Mouse (Mus musculus): ENCODE data around the gene Frmpd1. TPM values are rescaled to one million over a fixed set of nuclear protein-coding genes. Genes with fewer than 3 reads are reported as not detected.

The Frmpd1 gene
- total and polyA plus RNA-seq, 3 experiments = not detected

GRCm38 (mm10) chr4:45320159-45320816 is 135.6 kb downstream of the Frmpd1 start (continued):
- TF ChIP-seq E2F4 (IDR thresholded peaks at IDR 0.05; ENCODE audit: insufficient replicate concordance, low read depth, low read length) = no peak
- no peak for TF ChIP-seq CTCF (conservative IDR thresholded peaks at IDR 0.05 in 1 of 2, IDR thresholded peaks at IDR 0.05 in 1 of 2; ENCODE audit: low read depth in 2 of 2, low read length in 2 of 2)
- no peak for TF ChIP-seq EP300 (IDR thresholded peaks at IDR 0.05; ENCODE audit: low read length)
- TF ChIP-seq NELFE (IDR thresholded peaks at IDR 0.05; ENCODE audit: low read depth, low read length) = peak; percentile 90
- TF ChIP-seq BHLHE40 (IDR thresholded peaks at IDR 0.05; ENCODE audit: low read depth, low read length) = peak; percentile 77

- TF ChIP-seq KAT2A (IDR thresholded peaks at IDR 0.05; ENCODE audit: insufficient replicate concordance, low read length) (no peak), ZC3H11A (IDR thresholded peaks at IDR 0.05; ENCODE audit: low read depth, low read length) (no peak), HCFC1 (IDR thresholded peaks at IDR 0.05; ENCODE audit: low read depth, low read length) (no peak), RCOR1 (conservative IDR thresholded peaks at IDR 0.05; ENCODE audit: low read depth, low read length) (no peak), NELFE (IDR thresholded peaks at IDR 0.05; ENCODE audit: low read depth, low read length) (no peak), UBTF (IDR thresholded peaks at IDR 0.05; ENCODE audit: low read depth, low read length) (no peak), IRF4 (IDR thresholded peaks at IDR 0.05; ENCODE audit: low read depth, low read length) (no peak), USF2 (conservative IDR thresholded peaks at IDR 0.05; ENCODE audit: low read depth, low read length) (no peak), CHD2 (IDR thresholded peaks at IDR 0.05; ENCODE audit: low read length) (no peak), JUND (conservative IDR thresholded peaks at IDR 0.05; ENCODE audit: low read depth, low read length) (no peak), MEF2A (IDR thresholded peaks at IDR 0.05; ENCODE audit: borderline replicate concordance, low read depth, low read length) (no peak), MAFK (IDR thresholded peaks at IDR 0.05; ENCODE audit: insufficient replicate concordance, low read length) (no peak), ZNF384 (IDR thresholded peaks at IDR 0.05; ENCODE audit: low read depth, low read length) (no peak), MAZ (IDR thresholded peaks at IDR 0.05; ENCODE audit: low read depth, low read length) (no peak), MXI1 (IDR thresholded peaks at IDR 0.05; ENCODE audit: low read depth, low read length) (no peak), TBP (conservative IDR thresholded peaks at IDR 0.05; ENCODE audit: low read depth, low read length) (no peak), EP300 (IDR thresholded peaks at IDR 0.05; ENCODE audit: low read length) (no peak), ELF1 (IDR thresholded peaks at IDR 0.05; ENCODE audit: low read depth, low read length) (no peak), POLR2A (IDR thresholded peaks at IDR 0.05; ENCODE audit: low read depth, low read length) (no peak)
- Histone ChIP-seq H3K36me3 (replicated peaks in 1 of 2; ENCODE audit: control insufficient read depth in 1 of 2, insufficient read depth in 1 of 2, low read length in 1 of 2) (no peaks in the 10 kb centered on the region), H3K27ac (ENCODE audit: insufficient read depth, low read depth) (no peak overlapping the region), H3K9me3 (replicated peaks; ENCODE audit: low read length) (no peaks in the 10 kb centered on the region), H3K9ac (ENCODE audit: insufficient read depth, low read depth) (no peak overlapping the region), H3K4me3 (replicated peaks in 1 of 3; ENCODE audit: low read depth in 2 of 3, low read length in 2 of 3, poor library complexity in 1 of 3) (no peak overlapping the region), H3K27me3 (replicated peaks) (peaks cover 4% of the 10 kb centered on the region), H3K4me1 (ENCODE audit: control insufficient read depth in 1 of 2, insufficient read depth in 2 of 2) (peaks cover 0 to 5% of the 10 kb centered on the region in 2 experiments; a peak in 1 of 4 replicates), H3K4me2 (ENCODE audit: insufficient read depth, low read depth, poor library complexity, severe bottlenecking) (no peak overlapping the region), H3K79me2 (replicated peaks; ENCODE audit: control insufficient read depth, extremely low read depth, insufficient read depth, poor library complexity, severe bottlenecking) (no peaks in the 10 kb centered on the region)
- dilution Hi-C loops (cut with MboI; ENCODE audit: extremely low pct_ligation_motif_present, extremely low pct_unique_long_range_greater_than_20kb, low sequenced_read_pairs) = no loop called here
- DNase-seq (ENCODE audit: extremely low read depth) = no peak
- in situ Hi-C loops (cut with MboI; ENCODE audit: low pct_ligation_motif_present, low pct_unique_long_range_greater_than_20kb, low sequenced_read_pairs) = no loop called here
Measured at GRCm38 (mm10) chr4:45331139-45331538, 146.5 kb downstream of the Frmpd1 start.

All from CH12.LX (cell line).